Mouse (Mus musculus): ENCODE measurements around the gene Tekt4.

DNA sequence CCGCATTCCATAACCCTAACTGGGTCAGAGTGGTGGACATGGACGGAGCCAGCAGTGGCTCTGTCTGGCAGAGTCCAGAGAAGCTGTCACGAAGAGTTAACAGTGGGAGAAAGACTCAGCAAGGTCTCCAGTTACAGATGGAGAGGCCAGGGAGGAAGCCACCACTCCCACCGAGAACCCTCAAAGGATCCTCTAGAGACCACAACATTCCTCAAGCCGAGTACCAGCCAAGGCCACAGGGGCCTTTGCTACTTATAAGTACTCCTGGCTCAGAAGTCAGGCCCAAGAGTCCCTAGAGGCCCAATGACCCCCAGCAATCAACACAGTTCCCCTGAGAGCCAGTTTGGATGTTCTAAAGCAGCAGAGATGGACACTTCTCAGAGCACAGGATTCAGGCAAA lies 25.2 kb upstream of the Tekt4 start:
- TF ChIP-seq POLR2A (IDR thresholded peaks at IDR 0.05; ENCODE audit: insufficient read length, low read depth) (no peak), USF1 (IDR thresholded peaks at IDR 0.05; ENCODE audit: low read depth) (no peak), POLR2AphosphoS2 (IDR thresholded peaks at IDR 0.05; ENCODE audit: insufficient read length, low read depth) (no peak), REST (IDR thresholded peaks at IDR 0.05; ENCODE audit: insufficient read depth, insufficient read length) (no peak)

Data from myocyte (in vitro differentiated cells).